19 mouse cellular contexts compared by ENCODE assay signal in the genomic region with DNA sequence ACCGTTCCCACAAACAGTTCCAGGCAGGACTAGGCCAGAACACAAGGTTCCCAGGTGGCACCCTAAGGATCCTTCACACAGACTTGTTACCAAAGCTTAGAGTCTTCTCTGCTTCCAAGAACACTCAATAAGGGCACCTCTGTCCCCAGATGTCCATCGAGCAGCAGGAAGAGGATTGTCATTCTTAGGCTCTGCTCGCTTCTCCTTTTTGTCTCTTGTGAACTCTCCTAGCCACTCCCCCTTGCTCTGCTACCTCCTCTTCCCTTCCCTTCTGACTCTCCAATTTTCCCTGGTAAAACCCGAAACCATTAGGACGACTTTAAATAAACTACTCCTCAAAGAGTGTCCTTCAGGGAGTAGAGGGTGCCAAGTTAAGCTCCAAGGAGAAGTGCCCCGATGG.
"Had no signal": no experiment of that assay in that cellular context is flagged by ENCODE, and none has a peak within 500 bp of the region (broad histone marks: within the 10 kb centered on the region; RNA-seq: fewer than 3 reads in every experiment).

No protein-coding gene starts in this region.

- H3K27ac ChIP-seq: kidney, embryonic 15.5 days; left cerebral cortex, adult 2 months; limb, embryonic 12.5 days; limb, embryonic 15.5 days; liver, embryonic 12.5 days; liver, embryonic 15.5 days; lung, embryonic 15.5 days; midbrain, embryonic 13.5 days; stomach, postnatal 0 days had no signal

- H3K4me3 ChIP-seq: kidney, embryonic 15.5 days; left cerebral cortex, adult 2 months; limb, embryonic 12.5 days; limb, embryonic 15.5 days; liver, embryonic 12.5 days; liver, embryonic 15.5 days; lung, embryonic 15.5 days; midbrain, embryonic 13.5 days had no signal

- H3K36me3 ChIP-seq: kidney, embryonic 15.5 days; limb, embryonic 12.5 days; limb, embryonic 15.5 days; liver, embryonic 12.5 days; liver, embryonic 15.5 days; lung, embryonic 15.5 days; midbrain, embryonic 13.5 days had no signal

- H3K9ac ChIP-seq: kidney, embryonic 15.5 days; limb, embryonic 12.5 days; limb, embryonic 15.5 days; liver, embryonic 12.5 days; liver, embryonic 15.5 days; lung, embryonic 15.5 days; midbrain, embryonic 13.5 days had no signal

- ATAC-seq: liver, embryonic 12.5 days; midbrain, embryonic 13.5 days had no signal

- H3K9me3 ChIP-seq: kidney, embryonic 15.5 days; limb, embryonic 12.5 days; limb, embryonic 15.5 days; liver, embryonic 12.5 days; liver, embryonic 15.5 days; lung, embryonic 15.5 days; midbrain, embryonic 13.5 days had no signal

- DNase-seq: kidney, adult 11 months; kidney, adult 8-10 months; kidney, postnatal 10 days; kidney, postnatal 36 days; layer of hippocampus, postnatal 36 days; left cerebral cortex, postnatal 4 days; lung, adult 18-20 months; lung, postnatal 10 days; lung, postnatal 36 days; thymus, postnatal 25 days had no signal

- H3K4me1 ChIP-seq: liver, embryonic 12.5 days; liver, embryonic 15.5 days; lung, embryonic 15.5 days had no signal
